Mouse (Mus musculus) frontal cortex, postnatal 10 days (tissue): ENCODE data around the gene Cops4.

Experiments used
- DNase-seq, 2 experiments: peaks; one replicate each; pipeline ENCODE4 v3.0.0; 2022; ENCODE audit warnings: low spot score in 2 of 2, mixed read lengths in 1 of 2

Gene Cops4

GRCm38 (mm10) chr5:100578863-100579411 lies 60.8 kb downstream of the Cops4 start:
- DNase-seq = no peak

- no peak for DNase-seq
Observed at GRCm38 (mm10) chr5:100581622-100582434, 63.7 kb downstream of the Cops4 start.

GRCm38 (mm10) chr5:100582435-100582826 lies 64.3 kb downstream of the Cops4 start:
- DNase-seq = no peak

GRCm38 (mm10) chr5:100583066-100583465 lies 65.0 kb downstream of the Cops4 start:
- DNase-seq = no peak

- no peak for DNase-seq
Observed at GRCm38 (mm10) chr5:100585206-100585644, 67.1 kb downstream of the Cops4 start.

GRCm38 (mm10) chr5:100585657-100586056 lies 67.5 kb downstream of the Cops4 start:
- DNase-seq = no peak

GRCm38 (mm10) chr5:100587136-100587535 lies 69.0 kb downstream of the Cops4 start:
- DNase-seq = no peak

DNA sequence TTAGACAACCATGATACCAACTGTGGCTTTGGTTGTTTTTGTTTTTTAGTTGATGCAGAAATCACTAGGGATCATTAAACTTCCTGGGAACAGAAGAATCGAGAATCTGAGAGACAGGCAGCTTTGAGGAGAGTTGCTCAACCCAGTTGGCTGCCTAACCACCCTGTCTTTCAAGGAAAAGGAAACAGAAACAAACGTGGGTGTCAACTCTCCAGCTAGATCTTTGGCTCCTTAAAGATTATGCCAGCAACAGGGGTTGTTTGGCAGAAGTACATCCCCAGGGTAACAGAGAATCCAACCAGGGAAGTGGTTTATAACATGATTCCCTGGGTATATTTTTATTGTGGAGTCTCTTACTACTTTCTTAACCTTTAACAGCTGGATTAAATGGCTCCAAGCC lies 69.5 kb downstream of the Cops4 start:
- no peak for DNase-seq

DNA sequence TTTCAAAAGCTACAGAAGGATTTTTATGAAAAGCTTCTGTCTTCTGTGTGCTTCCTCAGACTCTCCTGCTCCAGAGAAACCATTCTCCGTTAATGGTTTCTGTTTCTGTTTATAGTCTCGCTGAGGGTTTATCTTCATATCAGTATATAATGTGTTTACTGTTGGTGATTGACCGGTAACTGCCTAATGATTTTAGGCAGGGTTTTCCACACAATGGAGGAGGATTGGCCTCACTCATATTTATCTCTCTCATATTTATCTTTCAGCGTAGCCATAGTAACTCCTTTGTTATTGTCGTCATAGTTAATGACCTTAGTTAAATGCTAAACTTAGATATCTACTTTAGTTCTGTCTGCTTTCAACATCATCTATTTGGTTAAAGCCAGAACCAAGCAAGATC lies 72.4 kb downstream of the Cops4 start:
- DNase-seq = no peak

- DNase-seq = no peak
Observed at GRCm38 (mm10) chr5:100594803-100595467, 76.8 kb downstream of the Cops4 start.

DNA sequence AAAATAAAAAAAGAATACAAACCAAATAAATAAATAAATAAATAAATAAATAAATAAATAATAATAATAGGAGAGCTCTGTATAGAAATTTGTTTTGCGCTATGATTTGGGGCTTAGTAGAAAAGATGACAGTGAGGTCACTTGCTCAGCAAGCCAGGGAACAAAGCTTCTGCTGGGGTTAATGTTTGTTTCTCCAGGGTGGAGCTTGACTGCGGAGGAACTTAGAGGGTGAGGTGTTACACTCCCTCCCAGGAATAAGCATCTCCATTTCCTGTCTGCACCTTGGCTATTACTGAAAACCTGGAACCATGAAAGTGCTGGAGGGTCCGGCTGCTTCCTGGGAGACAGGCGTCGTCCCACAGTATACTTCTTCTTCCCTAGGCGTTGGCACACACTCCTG lies 77.9 kb downstream of the Cops4 start:
- no peak for DNase-seq
